Mouse (Mus musculus) Patski (cell line): ENCODE measurements at regions not wholly inside any gene's neighbourhood (a gene's known extent, or its start where the extent isn't known, plus 50 kb on each side); places are given as distances from the start of the nearest gene placed in this dataset.
A peak's percentile ranks its signal among the peaks of the same experiment; 100 is the strongest.

ENCODE experiments used
- ATAC-seq: fragments of 100-300 bp; one replicate; pipeline ENCODE4 v1.8.0; 2021
- CTCF ChIA-PET: fragments of 350-600 bp; sonication (Branson Sonifier 250); formaldehyde crosslinking; loops from one replicate; lab custom pipeline; 2022; ENCODE audit warnings: inconsistent platforms; lab: Charles Lee
- POLR2A ChIA-PET: fragments of 350-600 bp; sonication (Branson Sonifier 250); formaldehyde crosslinking; loops from one replicate; lab custom pipeline; 2022; ENCODE audit warnings: antibody characterized with exemption, inconsistent platforms; lab: Charles Lee
- DNase-seq: peaks from one replicate; pipeline ENCODE4 v3.0.0-alpha.2; 2011; ENCODE audit warnings: low read depth, low spot score
- H3K27me3 ChIP-seq: fragments of 371-371 bp; one replicate; pipeline ENCODE4 v1.5.1; 2021
- CTCF ChIP-seq: fragments of 100-300 bp; IDR thresholded peaks from one replicate; pipeline ENCODE4 v1.5.1; 2021
- in situ Hi-C: fragments of 300-500 bp; cut with MboI; formaldehyde crosslinking; loops from 3 replicates; pipeline ENCODE4 v1.11.1; 2018; ENCODE audit warnings: low pct_unique_long_range_greater_than_20kb, mixed read lengths

DNA sequence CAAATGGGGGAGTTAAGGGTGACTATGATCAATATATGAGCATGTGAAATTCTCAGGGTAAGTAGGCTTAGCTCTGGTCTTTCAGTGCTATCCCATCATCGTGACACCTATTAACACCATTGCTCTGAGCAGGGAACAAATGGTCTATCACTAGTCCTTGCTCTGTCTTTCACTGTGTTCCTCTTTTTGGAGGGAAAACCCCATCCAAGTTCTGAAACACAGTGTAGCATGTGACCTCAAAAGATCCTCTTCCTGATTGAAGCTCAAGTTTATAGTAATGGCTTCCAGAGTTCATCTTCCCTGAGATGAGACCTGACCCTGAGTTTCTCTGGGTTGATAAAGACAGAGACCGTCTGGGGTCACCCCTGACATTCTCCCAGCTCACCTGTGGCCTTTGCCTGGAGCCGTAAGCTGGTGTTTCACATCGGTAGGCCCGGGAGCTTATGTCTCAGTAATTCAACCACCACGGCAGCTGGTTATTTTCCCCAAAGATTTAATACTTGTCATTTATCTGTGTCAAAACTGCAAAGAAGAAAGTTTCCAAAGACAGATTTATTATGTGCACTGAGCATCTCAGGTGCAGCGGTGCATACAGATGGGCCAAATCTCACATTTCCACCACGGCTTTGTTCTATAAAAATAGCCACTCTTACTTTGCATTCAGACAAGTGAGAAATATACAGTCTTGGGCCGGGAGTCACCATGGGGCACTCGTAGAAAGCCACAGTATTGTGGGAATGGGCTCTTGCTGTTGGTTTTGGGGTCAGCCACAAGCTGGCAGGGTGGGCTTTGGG lies 290.7 kb upstream of the Eif4g2 start:
- in situ Hi-C loops: no loop called here
- ATAC-seq (no peak), DNase-seq (peak; percentile 31)
- TF ChIP-seq CTCF: no peak
- POLR2A ChIA-PET: no interaction called here
- CTCF ChIA-PET: interaction anchor here (1.2 kb wide), 1 partner anchor 8 kb away, joined by 4 read pairs; no protein-coding TSS in a partner anchor
- H3K27me3 ChIP-seq: no peaks in the 10 kb centered on the region

GRCm38 (mm10) chr7:111370421-111370887 lies 287.6 kb upstream of the Eif4g2 start:
- ATAC-seq (no peak), DNase-seq (no peak)
- ChIA-PET POLR2A (no interaction called here), CTCF (interaction anchor here (1.0 to 1.4 kb wide), 2 partner anchors 9 to 121 kb away, joined by 3 read pairs; no protein-coding TSS in a partner anchor)
- no peak for TF ChIP-seq CTCF
- no peaks in the 10 kb centered on the region for H3K27me3 ChIP-seq
- in situ Hi-C loops: no loop called here

- ChIA-PET POLR2A (no interaction called here), CTCF (interaction anchor here (1.6 kb wide), 1 partner anchor 23 kb away, joined by 5 read pairs; no protein-coding TSS in a partner anchor)
- in situ Hi-C loops: loop anchor here (10.0 kb wide), 1 partner anchor 606 kb away; no protein-coding TSS in a partner anchor
- DNase-seq (no peak), ATAC-seq (no peak)
- H3K27me3 ChIP-seq: no peaks in the 10 kb centered on the region
- TF ChIP-seq CTCF: no peak
Measured at GRCm38 (mm10) chr7:111368296-111369004, 285.6 kb upstream of the Eif4g2 start.

DNA sequence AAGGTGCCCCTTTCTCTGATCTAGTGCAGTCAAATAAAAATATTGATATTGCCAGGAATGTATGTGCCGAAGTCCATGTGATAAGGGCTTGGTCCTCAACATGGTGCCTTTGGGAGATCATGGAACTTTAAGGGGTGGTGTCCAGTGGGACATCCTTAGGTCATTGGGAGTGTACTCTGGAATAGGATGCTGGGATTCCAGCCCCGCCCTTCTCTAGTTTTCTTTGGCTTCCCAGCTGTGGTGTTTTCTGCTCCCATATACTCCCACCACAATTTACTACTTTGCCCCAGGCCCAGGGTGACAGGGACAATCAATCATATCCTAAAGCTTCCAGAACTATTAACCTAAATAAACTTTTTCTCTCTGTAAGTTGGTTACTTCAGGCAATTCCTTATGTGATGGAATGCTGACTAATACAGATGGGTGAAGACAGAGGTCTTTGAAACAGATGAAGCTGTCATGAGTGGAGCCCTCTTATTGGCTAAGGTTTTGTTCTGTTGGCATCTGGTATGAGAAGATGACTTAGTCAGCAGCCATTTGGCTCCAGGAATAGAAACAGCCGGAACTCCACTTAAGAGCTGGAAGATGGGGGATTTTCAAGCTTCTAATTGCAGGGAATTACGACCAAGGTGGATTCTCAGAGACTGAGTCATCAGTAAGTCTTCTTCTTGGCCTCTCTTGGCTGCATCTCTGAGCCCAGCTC lies 284.3 kb upstream of the Eif4g2 start:
- DNase-seq: peak; percentile 94
- no peak for TF ChIP-seq CTCF
- in situ Hi-C loops: loop anchor here (10.0 kb wide), 1 partner anchor 608 kb away; no protein-coding TSS in a partner anchor
- no peaks in the 10 kb centered on the region for H3K27me3 ChIP-seq
- POLR2A ChIA-PET: no interaction called here
- CTCF ChIA-PET: interaction anchor here (0.7 to 1.6 kb wide), 2 partner anchors 21 to 70 kb away, joined by 3 to 5 read pairs; no protein-coding TSS in a partner anchor
- ATAC-seq: peak; percentile 49

DNA sequence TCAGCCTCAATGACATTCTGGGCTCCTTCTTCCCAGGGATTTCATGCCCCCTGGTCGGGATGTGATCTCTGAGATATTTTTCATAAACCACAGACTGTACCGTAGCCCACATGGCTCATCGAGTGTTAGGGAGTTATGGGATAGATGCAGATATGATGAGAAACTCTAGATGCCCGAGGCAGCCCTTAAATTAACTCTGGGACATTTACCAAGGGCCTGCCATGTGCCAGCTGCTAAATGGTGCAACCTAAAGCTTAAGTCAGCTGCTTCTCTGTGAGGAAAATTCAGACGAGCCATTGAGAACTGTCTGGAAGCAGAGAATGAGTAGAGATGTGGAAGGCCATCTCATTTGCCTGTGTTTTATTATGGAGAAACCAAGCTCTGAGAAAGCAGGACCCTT lies 282.6 kb upstream of the Eif4g2 start:
- in situ Hi-C loops: loop anchor here (10.0 kb wide), 1 partner anchor 609 kb away; no protein-coding TSS in a partner anchor
- ATAC-seq: no peak
- CTCF ChIA-PET: no interaction called here
- POLR2A ChIA-PET: no interaction called here
- no peaks in the 10 kb centered on the region for H3K27me3 ChIP-seq
- DNase-seq: peak; percentile 49
- TF ChIP-seq CTCF: no peak

- CTCF ChIA-PET: no interaction called here
- no peak for TF ChIP-seq CTCF
- POLR2A ChIA-PET: no interaction called here
- H3K27me3 ChIP-seq: no peaks in the 10 kb centered on the region
- DNase-seq (no peak), ATAC-seq (no peak)
- in situ Hi-C loops: loop anchor here (10.0 kb wide), 1 partner anchor 612 kb away; no protein-coding TSS in a partner anchor
Measured at GRCm38 (mm10) chr7:111363206-111363605, 280.4 kb upstream of the Eif4g2 start.

GRCm38 (mm10) chr7:111362646-111363045 lies 279.8 kb upstream of the Eif4g2 start:
- TF ChIP-seq CTCF: no peak
- ATAC-seq: no peak
- no peaks in the 10 kb centered on the region for H3K27me3 ChIP-seq
- CTCF ChIA-PET: no interaction called here
- in situ Hi-C loops: loop anchor here (10.0 kb wide), 1 partner anchor 612 kb away; no protein-coding TSS in a partner anchor
- POLR2A ChIA-PET: no interaction called here
- no peak for DNase-seq

- ATAC-seq: peak; percentile 69
- no peak for TF ChIP-seq CTCF
Measured at GRCm38 (mm10) chr7:111355088-111355656, 272.3 kb upstream of the Eif4g2 start.

DNA sequence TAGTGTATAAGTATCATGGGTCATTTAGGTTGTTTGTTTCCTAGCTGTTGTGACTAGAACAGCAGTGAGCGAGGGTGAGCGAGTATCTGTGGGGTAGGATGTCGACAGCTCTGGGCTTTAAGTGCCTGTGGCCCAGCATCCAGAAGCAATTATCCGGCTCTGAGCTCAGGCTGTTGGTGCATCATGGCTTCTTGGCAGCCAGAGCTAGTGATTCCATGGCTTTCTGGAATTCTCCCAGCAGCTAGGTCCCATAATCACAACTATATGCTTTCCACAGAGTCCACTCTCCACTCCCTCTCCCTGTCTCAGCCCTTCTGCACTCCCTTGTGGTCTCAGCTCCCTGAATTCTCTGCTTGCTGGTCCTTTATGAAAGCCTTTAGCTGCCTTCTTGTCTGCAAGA lies 271.2 kb upstream of the Eif4g2 start:
- in situ Hi-C loops: no loop called here
- no peaks in the 10 kb centered on the region for H3K27me3 ChIP-seq
- no peak for ATAC-seq
- CTCF ChIA-PET: no interaction called here
- DNase-seq: no peak
- POLR2A ChIA-PET: no interaction called here
- TF ChIP-seq CTCF: no peak

More at GRCm38 (mm10) chr7:111355088-111355656, 272.3 kb upstream of the Eif4g2 start:
- H3K27me3 ChIP-seq: no peaks in the 10 kb centered on the region
- ChIA-PET CTCF (interaction anchor here (0.8 kb wide), 1 partner anchor 9 kb away, joined by 3 read pairs; no protein-coding TSS in a partner anchor), POLR2A (no interaction called here)
- DNase-seq: no peak
- in situ Hi-C loops: no loop called here

GRCm38 (mm10) chr7:111352176-111352575 lies 269.3 kb upstream of the Eif4g2 start:
- ATAC-seq: no peak
- no peak for TF ChIP-seq CTCF
- ChIA-PET CTCF (interaction anchor here (1.3 to 1.6 kb wide), 2 partner anchors 9 to 25 kb away, joined by 3 to 6 read pairs; no protein-coding TSS in a partner anchor), POLR2A (no interaction called here)
- no peaks in the 10 kb centered on the region for H3K27me3 ChIP-seq
- in situ Hi-C loops: no loop called here
- no peak for DNase-seq
